Mouse (Mus musculus): ENCODE measurements around the gene Ptprs. TPM values are rescaled to one million over a fixed set of nuclear protein-coding genes. Genes with fewer than 3 reads are reported as not detected.

Ptprs gene
- polyA plus RNA-seq, 1 experiment from 2014 or later: 174 TPM

DNA sequence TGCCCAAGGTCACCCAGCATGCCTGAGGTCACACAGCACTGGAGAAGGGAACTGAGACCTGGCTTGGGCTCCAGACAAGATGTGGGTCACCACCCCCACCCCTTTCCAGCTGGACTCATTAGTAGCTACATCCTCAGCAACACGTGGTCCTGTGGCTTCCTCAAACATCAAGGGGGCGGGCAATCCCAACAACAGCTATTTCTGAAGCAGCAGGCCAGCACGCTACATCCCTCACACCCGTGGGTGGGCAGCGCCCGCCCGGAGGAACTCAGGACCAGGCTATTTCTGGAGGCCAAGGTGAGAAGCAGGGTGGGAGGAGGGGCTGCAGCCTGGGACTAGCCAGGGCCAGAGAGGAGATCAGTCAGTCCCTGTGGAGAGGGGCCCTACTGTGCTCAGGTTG is 7.4 kb downstream of the Ptprs start:
- H3K4me2 ChIP-seq (ENCODE audit: low read depth): no peak overlapping the region
- H3K36me3 ChIP-seq (ENCODE audit: control insufficient read depth, insufficient read depth, low read length): no peaks in the 10 kb centered on the region; the same call in none of the 2 replicates
- DNase-seq (ENCODE audit: low spot score) (no peak), ATAC-seq (ENCODE audit: insufficient read depth, low FRiP score, low TSS enrichment) (no peak)
- no peak overlapping the region for H3K9ac ChIP-seq (ENCODE audit: low read length)
- H3K4me1 ChIP-seq (ENCODE audit: control insufficient read depth, insufficient read depth, low read length): peaks cover 52% of the 10 kb centered on the region
- H3K27me3 ChIP-seq (ENCODE audit: control insufficient read depth, insufficient read depth, low read length): peaks cover 14% of the 10 kb centered on the region
- no peaks in the 10 kb centered on the region for H3K9me3 ChIP-seq (ENCODE audit: control insufficient read depth, low read length)
- 53% methylated on average over 7 of the region's 7 CpGs for WGBS
- no peak overlapping the region for H3K27ac ChIP-seq (ENCODE audit: low read depth, low read length)
- no peak overlapping the region for H3K4me3 ChIP-seq (ENCODE audit: low read depth, low read length)

DNA sequence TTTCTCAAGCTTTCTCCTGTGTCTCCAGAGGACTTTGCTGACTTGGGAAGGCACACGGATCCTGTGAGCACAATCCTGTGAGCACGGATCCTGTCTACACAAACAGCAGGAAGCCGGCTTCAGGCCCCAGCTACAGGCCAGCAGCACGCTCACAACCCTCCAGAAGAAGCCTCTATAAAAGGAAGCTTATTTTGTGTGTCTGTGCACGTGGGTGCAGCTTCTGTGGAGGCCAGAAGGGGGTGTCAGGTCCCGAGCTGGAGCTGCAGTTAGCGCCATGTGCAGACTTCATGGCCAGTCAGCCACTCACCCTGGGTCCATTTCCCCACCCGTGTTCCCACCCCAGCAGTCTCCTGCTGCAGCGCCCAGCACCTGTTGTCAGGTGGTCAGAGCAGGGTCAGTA is 7.9 kb downstream of the Ptprs start:
- Histone ChIP-seq H3K9ac (ENCODE audit: low read length) (no peak overlapping the region), H3K4me3 (ENCODE audit: low read depth, low read length) (no peak overlapping the region), H3K27ac (ENCODE audit: low read depth, low read length) (peak overlapping the region; percentile 64; the same call in 1 of the 2 replicates), H3K36me3 (ENCODE audit: control insufficient read depth, insufficient read depth, low read length) (no peaks in the 10 kb centered on the region; the same call in none of the 2 replicates), H3K4me1 (ENCODE audit: control insufficient read depth, insufficient read depth, low read length) (peaks cover 52% of the 10 kb centered on the region), H3K27me3 (ENCODE audit: control insufficient read depth, insufficient read depth, low read length) (peaks cover 10% of the 10 kb centered on the region; the same call in 1 of the 2 replicates), H3K9me3 (ENCODE audit: control insufficient read depth, low read length) (no peaks in the 10 kb centered on the region), H3K4me2 (ENCODE audit: low read depth) (no peak overlapping the region)
- 89% methylated on average over 9 of the region's 9 CpGs for WGBS
- DNase-seq (ENCODE audit: low spot score): no peak
- ATAC-seq (ENCODE audit: insufficient read depth, low FRiP score, low TSS enrichment): no peak

DNA sequence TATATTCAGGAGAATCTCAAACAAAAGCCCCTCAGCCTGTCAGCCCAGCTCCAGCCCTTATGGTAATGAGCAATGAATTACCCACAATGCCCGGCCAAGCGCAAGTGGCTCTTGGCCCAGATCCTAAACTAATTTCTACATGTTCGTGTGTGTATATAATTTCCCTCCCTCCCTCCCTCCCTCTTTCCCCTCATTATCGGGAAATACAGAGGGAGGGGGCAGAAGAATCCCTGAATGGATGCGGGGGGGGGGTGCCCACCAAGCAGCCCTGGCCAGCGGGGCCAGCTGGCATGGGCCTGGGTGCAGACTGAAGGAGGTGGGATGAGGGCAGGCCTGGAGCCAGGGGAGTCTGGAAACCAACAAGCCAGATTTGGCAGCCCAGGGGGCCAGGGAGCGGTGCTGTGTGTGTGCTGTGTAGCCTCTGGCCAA is 8.8 kb downstream of the Ptprs start:
- H3K4me3 ChIP-seq (ENCODE audit: low read depth, low read length): no peak overlapping the region
- peak overlapping the region; percentile 64 for H3K27ac ChIP-seq (ENCODE audit: low read depth, low read length)
- H3K27me3 ChIP-seq (ENCODE audit: control insufficient read depth, insufficient read depth, low read length): peaks cover 3% of the 10 kb centered on the region; the same call in 1 of the 2 replicates
- peaks cover 53% of the 10 kb centered on the region for H3K4me1 ChIP-seq (ENCODE audit: control insufficient read depth, insufficient read depth, low read length)
- WGBS: 44% methylated on average over 7 of the region's 7 CpGs
- H3K36me3 ChIP-seq (ENCODE audit: control insufficient read depth, insufficient read depth, low read length): no peaks in the 10 kb centered on the region; the same call in none of the 2 replicates
- ATAC-seq (ENCODE audit: insufficient read depth, low FRiP score, low TSS enrichment) (peak; percentile 58), DNase-seq (ENCODE audit: low spot score) (peak; percentile 72)
- H3K9ac ChIP-seq (ENCODE audit: low read length): peak overlapping the region; percentile 6; the same call in 1 of the 2 replicates
- H3K9me3 ChIP-seq (ENCODE audit: control insufficient read depth, low read length): no peaks in the 10 kb centered on the region
- H3K4me2 ChIP-seq (ENCODE audit: low read depth): peak overlapping the region; percentile 27; the same call in 1 of the 2 replicates

DNA sequence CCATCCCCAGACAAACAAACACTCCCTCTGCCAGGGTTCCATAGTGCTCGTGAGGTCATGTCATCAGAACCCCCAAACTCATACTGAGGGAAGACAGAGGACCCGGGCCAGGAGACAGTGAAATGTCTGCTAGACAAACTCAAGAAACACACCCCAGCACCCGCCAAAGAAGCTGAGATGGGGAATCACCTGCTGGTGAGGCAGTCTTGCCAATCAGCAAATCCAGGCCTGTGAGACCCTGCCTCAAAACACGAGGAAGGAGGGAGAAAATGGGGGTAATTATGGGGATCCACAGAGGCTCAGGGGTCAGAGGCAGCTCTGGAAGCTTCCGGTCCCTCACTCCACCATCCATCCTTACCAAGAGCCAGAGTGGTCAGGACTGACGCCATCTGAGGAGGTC is 9.5 kb downstream of the Ptprs start:
- Histone ChIP-seq H3K36me3 (ENCODE audit: control insufficient read depth, insufficient read depth, low read length) (no peaks in the 10 kb centered on the region; the same call in none of the 2 replicates), H3K4me1 (ENCODE audit: control insufficient read depth, insufficient read depth, low read length) (peaks cover 47% of the 10 kb centered on the region), H3K27me3 (ENCODE audit: control insufficient read depth, insufficient read depth, low read length) (no peaks in the 10 kb centered on the region), H3K27ac (ENCODE audit: low read depth, low read length) (peak overlapping the region; percentile 64; the same call in 1 of the 2 replicates), H3K9me3 (ENCODE audit: control insufficient read depth, low read length) (no peaks in the 10 kb centered on the region), H3K4me2 (ENCODE audit: low read depth) (no peak overlapping the region), H3K4me3 (ENCODE audit: low read depth, low read length) (no peak overlapping the region), H3K9ac (ENCODE audit: low read length) (no peak overlapping the region)
- WGBS: 79% methylated on average over 6 of the region's 6 CpGs
- ATAC-seq (ENCODE audit: insufficient read depth, low FRiP score, low TSS enrichment) (no peak), DNase-seq (ENCODE audit: low spot score) (no peak)

DNA sequence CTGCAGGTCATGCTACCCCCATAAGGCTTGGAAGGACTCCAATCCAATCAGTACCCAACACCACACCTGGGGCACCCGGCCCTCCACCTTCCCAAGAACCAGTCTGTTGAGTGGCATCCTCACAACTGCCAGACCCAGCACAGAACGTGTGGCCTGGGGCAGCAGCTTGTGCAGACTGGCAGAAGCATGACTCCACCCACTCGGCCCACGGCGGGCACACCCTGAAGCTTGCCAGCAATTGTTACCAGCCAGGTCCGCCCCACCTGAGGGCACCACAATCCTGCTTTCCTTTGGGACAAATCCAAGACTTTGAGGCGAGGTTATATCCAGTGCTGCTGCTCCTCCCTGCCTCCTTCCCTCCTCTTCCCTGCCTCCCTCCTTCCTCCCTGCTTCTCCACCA is 11.5 kb downstream of the Ptprs start:
- no peak for ATAC-seq (ENCODE audit: insufficient read depth, low FRiP score, low TSS enrichment)
- Histone ChIP-seq H3K4me1 (ENCODE audit: control insufficient read depth, insufficient read depth, low read length) (peaks cover 50% of the 10 kb centered on the region), H3K27ac (ENCODE audit: low read depth, low read length) (no peak overlapping the region), H3K4me2 (ENCODE audit: low read depth) (no peak overlapping the region), H3K27me3 (ENCODE audit: control insufficient read depth, insufficient read depth, low read length) (no peaks in the 10 kb centered on the region), H3K36me3 (ENCODE audit: control insufficient read depth, insufficient read depth, low read length) (no peaks in the 10 kb centered on the region; the same call in none of the 2 replicates), H3K9ac (ENCODE audit: low read length) (no peak overlapping the region), H3K4me3 (ENCODE audit: low read depth, low read length) (no peak overlapping the region), H3K9me3 (ENCODE audit: control insufficient read depth, low read length) (no peaks in the 10 kb centered on the region)
- 91% methylated on average over 7 of the region's 7 CpGs for WGBS
- DNase-seq (ENCODE audit: low spot score): no peak

DNA sequence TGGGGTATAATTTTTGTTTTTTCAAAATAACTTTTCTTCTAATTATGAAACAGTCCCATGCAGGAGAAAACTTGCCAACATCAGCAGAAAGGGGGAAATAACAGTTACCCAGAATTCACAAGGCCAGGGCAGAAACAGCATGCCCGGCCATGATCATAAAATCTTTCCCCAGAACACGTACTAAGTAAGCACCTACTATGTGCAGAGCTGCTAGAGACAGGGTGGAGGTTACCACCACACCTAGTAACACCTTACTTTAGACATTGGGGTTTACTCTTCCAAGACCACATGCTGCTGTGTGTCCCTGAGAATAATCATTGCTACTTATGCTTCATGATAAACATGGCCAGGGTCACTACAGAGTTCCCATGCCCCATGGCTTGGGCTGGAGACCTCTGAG is 11.9 kb downstream of the Ptprs start:
- H3K9me3 ChIP-seq (ENCODE audit: control insufficient read depth, low read length): no peaks in the 10 kb centered on the region
- DNase-seq (ENCODE audit: low spot score) (no peak), ATAC-seq (ENCODE audit: insufficient read depth, low FRiP score, low TSS enrichment) (no peak)
- no peak overlapping the region for H3K27ac ChIP-seq (ENCODE audit: low read depth, low read length)
- H3K4me3 ChIP-seq (ENCODE audit: low read depth, low read length): no peak overlapping the region
- H3K9ac ChIP-seq (ENCODE audit: low read length): no peak overlapping the region
- no peaks in the 10 kb centered on the region; the same call in none of the 2 replicates for H3K36me3 ChIP-seq (ENCODE audit: control insufficient read depth, insufficient read depth, low read length)
- H3K4me2 ChIP-seq (ENCODE audit: low read depth): no peak overlapping the region
- 96% methylated on average over 2 of the region's 2 CpGs for WGBS
- H3K27me3 ChIP-seq (ENCODE audit: control insufficient read depth, insufficient read depth, low read length): no peaks in the 10 kb centered on the region
- peaks cover 49% of the 10 kb centered on the region for H3K4me1 ChIP-seq (ENCODE audit: control insufficient read depth, insufficient read depth, low read length)

DNA sequence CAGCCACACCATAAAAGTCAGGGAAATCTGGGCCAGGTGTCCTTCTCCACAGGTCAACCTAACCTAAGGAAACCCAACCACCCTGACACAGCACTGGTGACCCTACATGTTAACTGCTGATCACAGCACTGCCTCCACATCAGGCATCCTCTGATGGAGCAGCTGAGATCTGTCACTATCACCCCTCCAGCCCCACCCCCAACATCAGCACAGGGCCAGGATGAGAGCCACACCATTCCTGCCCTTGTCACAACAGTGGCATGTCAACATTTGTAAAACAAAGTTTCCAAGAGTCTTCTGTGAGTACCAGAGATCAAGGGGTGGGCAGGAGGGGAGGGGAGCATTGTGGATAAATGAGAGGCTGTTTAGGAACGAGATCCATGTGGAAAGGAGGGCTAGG is 12.8 kb downstream of the Ptprs start:
- ATAC-seq (ENCODE audit: insufficient read depth, low FRiP score, low TSS enrichment): no peak

DNA sequence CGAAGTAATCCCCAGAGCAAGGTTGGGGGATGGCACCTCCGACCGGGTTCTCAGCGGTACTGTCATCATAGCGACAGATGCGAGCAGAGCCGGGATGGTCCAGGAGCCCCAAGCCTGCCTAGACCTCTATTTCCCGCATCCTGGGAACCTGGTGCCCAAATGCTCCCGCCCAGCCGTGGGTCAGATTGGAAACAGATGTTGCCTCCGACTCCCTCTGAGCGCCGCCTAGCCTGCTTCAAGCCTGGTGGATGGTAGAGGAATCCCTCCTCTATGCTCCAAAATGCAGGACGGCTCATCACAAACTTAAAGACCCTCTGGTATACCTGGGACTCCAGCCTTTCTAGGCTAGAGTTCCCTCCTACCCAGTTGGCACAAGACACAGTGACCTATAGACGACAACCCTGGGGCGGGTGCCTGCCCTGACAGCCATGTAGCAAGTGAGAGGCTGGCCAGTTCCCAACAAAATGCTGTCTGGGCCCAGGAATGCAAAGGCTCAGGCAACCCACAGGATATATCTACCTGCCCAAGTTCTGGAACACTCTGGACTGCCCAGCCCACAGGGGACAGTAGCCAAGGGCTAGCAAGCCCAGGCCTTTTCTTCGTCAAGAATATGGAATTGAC is 13.3 kb downstream of the Ptprs start:
- H3K9me3 ChIP-seq (ENCODE audit: control insufficient read depth, low read length): no peaks in the 10 kb centered on the region
- H3K9ac ChIP-seq (ENCODE audit: low read length): peak overlapping the region; percentile 35; the same call in 1 of the 2 replicates
- H3K4me2 ChIP-seq (ENCODE audit: low read depth): peak overlapping the region; percentile 89
- peaks cover 46% of the 10 kb centered on the region for H3K4me1 ChIP-seq (ENCODE audit: control insufficient read depth, insufficient read depth, low read length)
- no peaks in the 10 kb centered on the region for H3K27me3 ChIP-seq (ENCODE audit: control insufficient read depth, insufficient read depth, low read length)
- H3K27ac ChIP-seq (ENCODE audit: low read depth, low read length): peak overlapping the region; percentile 89
- H3K36me3 ChIP-seq (ENCODE audit: control insufficient read depth, insufficient read depth, low read length): no peaks in the 10 kb centered on the region; the same call in none of the 2 replicates
- peak overlapping the region; percentile 53 for H3K4me3 ChIP-seq (ENCODE audit: low read depth, low read length)
- 3% methylated on average over 17 of the region's 17 CpGs for WGBS
- DNase-seq (ENCODE audit: low spot score) (no peak), ATAC-seq (ENCODE audit: insufficient read depth, low FRiP score, low TSS enrichment) (no peak; the same call in 1 of the 2 replicates)

More for the DNA sequence above, 12.8 kb downstream of the Ptprs start:
- Histone ChIP-seq H3K4me2 (ENCODE audit: low read depth) (no peak overlapping the region), H3K27ac (ENCODE audit: low read depth, low read length) (peak overlapping the region; percentile 27), H3K36me3 (ENCODE audit: control insufficient read depth, insufficient read depth, low read length) (no peaks in the 10 kb centered on the region; the same call in none of the 2 replicates), H3K27me3 (ENCODE audit: control insufficient read depth, insufficient read depth, low read length) (no peaks in the 10 kb centered on the region), H3K9me3 (ENCODE audit: control insufficient read depth, low read length) (no peaks in the 10 kb centered on the region), H3K4me1 (ENCODE audit: control insufficient read depth, insufficient read depth, low read length) (peaks cover 49% of the 10 kb centered on the region), H3K9ac (ENCODE audit: low read length) (no peak overlapping the region), H3K4me3 (ENCODE audit: low read depth, low read length) (no peak overlapping the region)
- DNase-seq (ENCODE audit: low spot score): no peak
- 52% methylated on average over 1 of the region's 1 CpGs for WGBS

All from neural tube, embryonic 11.5 days (tissue).